Mouse (Mus musculus): ENCODE measurements around the gene Smoc1. TPM values are rescaled to one million over a fixed set of nuclear protein-coding genes. Genes with fewer than 3 reads are reported as not detected.

Gene Smoc1
- total RNA-seq, 1 experiment from 2014 or later, result 0.96 TPM

- ATAC-seq (replicated peaks; ENCODE audit: low read depth, poor library complexity, severe bottlenecking), result peak; percentile 76
Observed at GRCm38 (mm10) chr12:81019280-81019935, 7.2 kb upstream of the Smoc1 start.

GRCm38 (mm10) chr12:81024407-81024806, 2.2 kb upstream of the Smoc1 start:
- no peak for ATAC-seq (replicated peaks; ENCODE audit: low read depth, poor library complexity, severe bottlenecking)

- no peak for ATAC-seq (replicated peaks; ENCODE audit: low read depth, poor library complexity, severe bottlenecking)
Observed at GRCm38 (mm10) chr12:81024993-81025392, 1.6 kb upstream of the Smoc1 start.

- ATAC-seq (replicated peaks; ENCODE audit: low read depth, poor library complexity, severe bottlenecking), result peak; percentile 61
Observed at GRCm38 (mm10) chr12:81026995-81027942, 661 bp downstream of the Smoc1 start.

GRCm38 (mm10) chr12:81028291-81028920, 1.8 kb downstream of the Smoc1 start:
- ATAC-seq (replicated peaks; ENCODE audit: low read depth, poor library complexity, severe bottlenecking), result no peak

- ATAC-seq (replicated peaks; ENCODE audit: low read depth, poor library complexity, severe bottlenecking), result no peak
Observed at GRCm38 (mm10) chr12:81029731-81030130, 3.1 kb downstream of the Smoc1 start.

GRCm38 (mm10) chr12:81031579-81031978, 5.0 kb downstream of the Smoc1 start:
- ATAC-seq (replicated peaks; ENCODE audit: low read depth, poor library complexity, severe bottlenecking), result no peak

GRCm38 (mm10) chr12:81033389-81034041, 6.9 kb downstream of the Smoc1 start:
- no peak for ATAC-seq (replicated peaks; ENCODE audit: low read depth, poor library complexity, severe bottlenecking)

- ATAC-seq (replicated peaks; ENCODE audit: low read depth, poor library complexity, severe bottlenecking), result no peak
Observed at GRCm38 (mm10) chr12:81034042-81034417, 7.4 kb downstream of the Smoc1 start.

- no peak for ATAC-seq (replicated peaks; ENCODE audit: low read depth, poor library complexity, severe bottlenecking)
Observed at GRCm38 (mm10) chr12:81035850-81036249, 9.2 kb downstream of the Smoc1 start.

GRCm38 (mm10) chr12:81043616-81044015, 17.0 kb downstream of the Smoc1 start:
- no peak for ATAC-seq (replicated peaks; ENCODE audit: low read depth, poor library complexity, severe bottlenecking)

- ATAC-seq (replicated peaks; ENCODE audit: low read depth, poor library complexity, severe bottlenecking), result no peak
Observed at GRCm38 (mm10) chr12:81046926-81047325, 20.3 kb downstream of the Smoc1 start.

GRCm38 (mm10) chr12:81049661-81050060, 23.1 kb downstream of the Smoc1 start:
- no peak for ATAC-seq (replicated peaks; ENCODE audit: low read depth, poor library complexity, severe bottlenecking)

- no peak for ATAC-seq (replicated peaks; ENCODE audit: low read depth, poor library complexity, severe bottlenecking)
Observed at GRCm38 (mm10) chr12:81055000-81055705, 28.5 kb downstream of the Smoc1 start.

GRCm38 (mm10) chr12:81055811-81056210, 29.2 kb downstream of the Smoc1 start:
- ATAC-seq (replicated peaks; ENCODE audit: low read depth, poor library complexity, severe bottlenecking), result no peak

GRCm38 (mm10) chr12:81057619-81058018, 31.0 kb downstream of the Smoc1 start:
- ATAC-seq (replicated peaks; ENCODE audit: low read depth, poor library complexity, severe bottlenecking), result no peak

- ATAC-seq (replicated peaks; ENCODE audit: low read depth, poor library complexity, severe bottlenecking), result no peak
Observed at GRCm38 (mm10) chr12:81058561-81058960, 32.0 kb downstream of the Smoc1 start.

GRCm38 (mm10) chr12:81061831-81062361, 35.3 kb downstream of the Smoc1 start:
- ATAC-seq (replicated peaks; ENCODE audit: low read depth, poor library complexity, severe bottlenecking), result no peak

GRCm38 (mm10) chr12:81063336-81063955, 36.8 kb downstream of the Smoc1 start:
- ATAC-seq (replicated peaks; ENCODE audit: low read depth, poor library complexity, severe bottlenecking), result no peak

Data from common myeloid progenitor, adult 5-6 weeks (primary cell).